Mouse (Mus musculus) kidney, postnatal 10 days (tissue): Measurements from ENCODE around the gene Mamstr.
A peak's percentile ranks its signal among the peaks of the same experiment; 100 is the strongest.
"Not testable (repeated sequence)": the region's sequence is repeated elsewhere in the genome, so short reads cannot be mapped to it uniquely, and the experiment has no call there.

ENCODE experiments used
- DNase-seq: peaks from one replicate; pipeline ENCODE4 v3.0.0; 2021; ENCODE audit warnings: mixed read lengths

Gene Mamstr

DNA sequence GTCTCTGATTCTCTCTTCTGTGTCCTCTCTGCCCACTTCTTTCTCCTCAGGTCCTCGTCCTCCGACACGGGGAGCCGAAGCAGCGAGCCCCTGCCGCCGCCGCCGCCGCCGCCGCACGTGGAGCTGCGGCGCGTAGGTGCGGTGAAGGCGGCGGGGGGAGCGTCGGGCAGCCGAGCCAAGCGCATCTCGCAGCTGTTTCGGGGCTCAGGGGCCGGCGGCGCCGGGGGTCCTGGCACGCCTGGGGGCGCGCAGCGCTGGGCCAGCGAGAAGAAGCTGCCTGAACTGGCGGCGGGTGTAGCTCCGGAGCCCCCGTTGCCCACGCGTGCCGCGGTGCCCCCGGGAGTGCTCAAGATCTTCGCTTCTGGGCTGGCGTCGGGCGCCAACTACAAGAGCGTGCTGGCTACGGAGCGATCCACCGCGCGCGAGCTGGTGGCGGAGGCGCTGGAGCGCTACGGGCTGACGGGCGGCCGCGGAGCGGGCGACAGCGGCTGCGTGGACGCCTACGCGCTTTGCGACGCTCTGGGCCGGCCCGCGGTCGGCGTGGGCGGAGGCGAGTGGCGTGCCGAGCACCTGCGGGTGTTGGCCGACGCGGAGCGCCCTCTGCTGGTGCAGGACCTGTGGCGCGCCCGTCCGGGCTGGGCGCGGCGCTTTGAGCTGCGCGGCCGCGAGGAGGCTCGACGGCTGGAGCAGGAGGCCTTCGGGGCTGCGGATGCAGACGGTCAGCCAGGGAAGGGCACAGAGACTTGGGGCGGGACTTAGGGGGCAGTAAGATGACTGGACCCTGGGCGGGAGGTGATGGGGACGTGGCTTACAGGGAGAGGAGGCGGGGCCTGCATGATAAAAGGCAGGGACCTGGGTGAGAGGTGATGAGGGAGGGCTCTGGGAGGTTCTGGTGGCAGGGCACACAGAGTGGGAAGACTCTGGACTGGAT, 11.1 kb upstream of the Mamstr start:
- peak; percentile 95 for DNase-seq

DNA sequence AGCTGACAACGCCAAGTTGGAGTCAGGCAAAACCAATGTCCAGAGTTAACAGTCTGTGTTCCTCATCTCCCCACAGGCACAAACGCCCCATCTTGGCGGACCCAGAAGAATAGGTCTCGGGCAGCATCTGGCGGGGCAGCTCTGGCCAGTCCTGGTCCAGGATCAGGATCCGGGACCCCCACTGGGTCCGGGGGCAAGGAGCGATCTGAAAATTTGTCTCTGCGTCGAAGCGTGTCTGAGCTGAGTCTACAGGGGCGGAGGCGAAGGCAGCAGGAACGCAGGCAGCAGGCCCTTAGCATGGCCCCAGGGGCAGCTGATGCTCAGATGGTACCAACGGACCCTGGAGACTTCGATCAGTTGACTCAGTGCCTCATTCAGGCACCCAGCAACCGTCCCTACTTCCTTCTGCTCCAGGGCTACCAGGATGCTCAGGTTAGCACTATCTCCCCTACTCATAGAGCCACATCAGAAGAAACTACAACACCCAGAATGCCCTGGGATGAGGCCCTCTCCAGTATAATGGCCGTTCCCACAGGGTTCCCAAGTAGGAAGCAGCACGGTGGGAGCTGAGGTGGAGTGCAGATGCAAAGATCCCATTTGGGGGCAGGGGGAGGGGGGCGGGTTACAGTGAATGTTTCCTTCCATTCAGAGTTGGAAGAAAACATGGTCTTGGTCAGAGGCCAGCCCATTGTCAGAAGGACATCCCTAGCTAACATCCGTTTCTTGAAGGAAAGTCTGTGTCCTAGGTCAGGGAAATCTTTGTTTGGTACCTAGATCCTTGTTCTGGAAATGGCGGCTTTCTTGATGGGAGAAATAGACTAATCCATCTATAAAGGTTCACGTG, 9.5 kb upstream of the Mamstr start:
- DNase-seq: peak; percentile 36

DNA sequence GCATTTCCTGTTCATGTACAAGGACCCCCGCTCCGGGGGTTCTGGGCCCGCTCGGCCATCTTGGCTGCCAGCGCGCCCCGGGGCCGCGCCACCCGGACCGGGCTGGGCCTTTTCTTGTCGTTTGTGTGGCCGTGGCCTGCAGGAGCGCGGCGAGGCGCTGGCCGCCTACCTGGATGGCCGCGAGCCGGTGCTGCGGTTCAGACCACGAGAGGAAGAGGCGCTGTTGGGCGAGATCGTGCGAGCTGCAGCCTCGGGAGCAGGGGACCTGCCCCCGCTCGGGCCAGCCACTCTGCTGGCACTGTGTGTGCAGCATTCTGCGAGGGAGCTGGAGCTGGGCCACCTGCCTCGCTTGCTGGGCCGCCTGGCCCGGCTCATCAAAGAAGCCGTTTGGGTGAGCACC, 7.3 kb upstream of the Mamstr start:
- peak; percentile 64 for DNase-seq

DNA sequence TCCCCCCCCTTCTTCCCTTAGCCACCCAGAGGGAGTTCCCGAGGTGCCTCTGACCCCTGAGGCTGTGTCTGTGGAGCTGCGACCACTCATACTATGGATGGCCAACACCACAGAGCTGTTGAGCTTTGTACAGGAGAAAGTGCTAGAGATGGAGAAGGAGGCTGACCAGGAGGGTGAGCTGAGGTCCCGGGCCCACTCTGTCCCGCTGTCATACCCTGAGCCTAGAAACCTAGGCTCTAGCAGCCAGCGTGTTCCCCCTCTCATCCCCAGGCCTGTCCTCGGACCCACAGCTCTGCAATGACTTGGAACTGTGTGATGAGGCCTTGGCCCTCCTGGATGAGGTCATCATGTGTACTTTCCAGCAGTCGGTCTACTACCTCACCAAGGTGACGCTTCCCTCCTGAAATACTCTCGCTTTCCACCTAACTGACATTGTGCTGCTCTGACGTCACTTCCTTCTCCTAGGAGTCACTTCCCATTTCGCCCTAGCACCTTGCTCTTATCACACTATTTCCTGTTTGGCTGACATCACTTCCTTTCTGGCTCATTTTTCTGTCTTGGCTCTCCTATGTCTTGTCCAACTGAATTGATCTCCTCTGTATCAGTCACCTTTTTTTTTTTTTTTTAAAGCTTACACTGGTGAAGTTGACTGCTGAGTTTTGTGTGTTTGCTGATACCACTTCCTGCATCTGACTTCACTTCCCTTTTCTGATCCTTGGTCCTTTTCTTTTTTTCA, 4.7 kb upstream of the Mamstr start:
- peak; percentile 41 for DNase-seq

DNA sequence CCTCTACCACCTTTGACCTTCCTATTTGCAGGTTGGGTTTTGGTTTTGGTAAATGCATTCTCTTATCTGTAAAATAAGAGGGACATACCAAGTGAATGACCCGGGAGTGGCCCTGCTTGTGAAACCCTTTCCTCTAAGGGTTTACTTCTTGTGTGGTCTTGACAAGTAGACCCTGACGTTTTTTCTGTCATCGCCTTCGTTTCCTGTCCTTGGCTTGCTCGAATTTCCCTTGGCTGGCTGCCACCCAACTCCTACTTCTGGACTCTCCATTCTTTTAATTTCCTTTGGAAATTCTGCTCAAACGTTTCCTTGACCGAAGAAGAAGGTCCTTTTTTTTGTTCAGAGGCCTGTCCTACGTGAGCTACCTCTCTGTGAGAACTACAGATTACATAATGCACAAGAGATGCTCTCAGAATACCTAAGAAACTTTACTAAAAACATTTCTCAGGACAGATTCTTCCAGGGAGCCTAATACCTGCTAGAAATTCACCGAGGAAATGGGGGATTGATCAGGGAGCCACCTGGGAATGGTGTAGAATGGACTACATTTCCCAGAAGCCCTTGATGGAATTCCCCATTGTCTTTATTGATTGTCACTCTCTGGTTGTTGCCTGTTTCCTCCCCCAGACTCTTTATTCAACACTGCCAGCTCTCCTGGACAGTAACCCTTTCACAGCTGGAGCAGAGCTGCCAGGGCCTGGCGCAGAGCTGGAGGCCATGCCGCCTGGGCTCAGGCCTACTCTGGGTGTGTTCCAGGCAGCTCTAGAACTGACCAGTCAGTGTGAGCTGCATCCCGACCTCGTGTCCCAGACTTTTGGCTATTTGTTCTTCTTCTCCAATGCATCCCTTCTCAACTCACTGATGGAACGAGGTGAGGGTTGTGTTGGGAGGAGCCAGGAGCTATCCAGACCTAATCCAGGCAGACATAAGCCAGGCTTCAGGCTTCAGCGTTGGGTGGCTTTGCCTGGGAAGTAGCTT, 3.8 kb upstream of the Mamstr start:
- peak; percentile 90 for DNase-seq

DNA sequence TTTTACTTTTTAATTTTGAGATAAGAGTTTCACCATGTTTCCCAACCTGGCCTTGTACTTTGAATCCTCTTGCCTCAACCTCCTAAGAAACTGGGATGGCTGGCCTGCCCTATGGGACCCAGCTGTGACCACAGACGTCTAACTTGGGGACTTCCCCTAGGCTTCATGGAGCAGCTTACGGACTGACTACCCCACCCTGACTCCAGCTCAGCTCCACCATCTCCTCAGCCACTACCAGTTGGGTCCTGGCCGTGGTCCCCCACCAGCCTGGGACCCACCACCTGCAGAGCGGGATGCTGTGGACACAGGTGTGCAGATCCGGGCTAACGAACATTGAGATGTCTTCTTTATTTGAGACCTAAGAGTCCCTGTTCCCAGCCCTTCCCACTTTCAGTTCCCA, 2.1 kb upstream of the Mamstr start:
- DNase-seq: no peak

DNA sequence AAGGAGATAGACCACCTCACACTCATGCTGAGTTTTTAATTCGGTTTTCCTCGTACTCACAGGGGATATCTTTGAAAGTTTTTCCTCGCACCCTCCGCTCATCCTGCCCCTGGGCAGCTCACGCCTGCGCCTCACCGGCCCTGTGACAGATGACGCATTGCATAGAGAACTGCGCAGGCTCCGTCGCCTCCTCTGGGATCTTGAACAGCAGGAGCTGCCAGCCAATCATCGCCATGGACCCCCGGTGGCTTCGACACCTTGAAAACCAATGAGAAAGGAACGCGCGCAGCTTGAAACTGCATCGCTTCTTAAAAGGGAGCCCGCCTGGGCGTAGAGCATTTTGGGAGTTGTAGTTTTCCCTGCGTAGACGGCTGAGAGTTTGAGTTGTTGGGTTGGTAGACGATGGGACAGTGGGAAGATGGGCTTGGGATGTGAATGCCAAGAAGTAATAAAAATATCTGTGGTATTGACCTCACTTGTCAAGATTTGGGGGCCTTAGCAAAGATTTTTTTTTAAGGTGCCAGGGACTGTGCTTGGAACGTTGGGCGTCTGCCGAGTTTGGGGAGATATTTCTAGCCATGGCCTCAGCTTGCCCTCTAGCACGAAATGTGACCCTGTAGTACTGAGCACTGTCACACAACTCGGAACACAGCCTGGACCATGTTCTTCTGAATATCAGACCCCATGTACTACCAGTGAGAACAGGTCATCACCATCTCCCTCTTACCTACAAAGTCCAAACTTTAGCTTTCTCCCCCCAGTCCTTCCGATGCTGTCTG, 965 bp upstream of the Mamstr start:
- peak; percentile 95 for DNase-seq

DNA sequence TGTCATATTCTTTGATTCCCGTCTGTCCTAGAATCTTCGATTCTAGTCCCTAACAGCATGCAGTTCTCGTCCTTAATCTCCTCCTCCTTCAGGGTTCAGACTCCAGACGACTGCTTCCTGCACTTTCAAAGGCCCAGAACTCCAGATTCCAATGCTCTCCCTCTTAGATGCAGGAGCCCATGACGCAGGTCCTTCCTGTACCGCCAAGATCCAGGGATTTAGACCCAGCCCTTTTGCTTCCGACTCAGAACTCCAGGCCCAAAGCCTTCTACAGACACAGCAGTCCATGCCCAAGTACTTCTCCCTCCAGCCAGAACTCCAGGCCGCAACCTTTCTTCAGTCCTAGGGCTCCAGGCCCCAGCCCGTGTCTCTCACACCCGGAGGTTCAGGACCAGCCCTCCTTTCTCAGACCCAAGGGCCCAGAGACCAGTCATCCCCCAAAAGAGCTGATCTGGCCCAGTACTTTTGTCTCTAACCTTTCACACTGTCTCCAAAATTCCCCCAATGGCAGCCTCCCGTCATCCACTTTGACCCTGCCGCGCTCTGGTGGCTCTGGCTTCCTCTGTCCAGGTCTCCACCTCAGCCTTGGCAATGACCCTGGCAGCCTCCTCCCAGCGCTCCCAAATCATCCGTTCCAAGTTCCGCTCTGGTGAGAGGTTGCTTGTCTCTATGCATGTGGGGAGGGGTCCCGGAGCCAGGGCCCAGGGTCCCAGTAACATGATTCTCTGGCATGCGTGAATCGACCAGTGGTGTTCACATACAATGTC, 597 bp downstream of the Mamstr start:
- no peak for DNase-seq

DNA sequence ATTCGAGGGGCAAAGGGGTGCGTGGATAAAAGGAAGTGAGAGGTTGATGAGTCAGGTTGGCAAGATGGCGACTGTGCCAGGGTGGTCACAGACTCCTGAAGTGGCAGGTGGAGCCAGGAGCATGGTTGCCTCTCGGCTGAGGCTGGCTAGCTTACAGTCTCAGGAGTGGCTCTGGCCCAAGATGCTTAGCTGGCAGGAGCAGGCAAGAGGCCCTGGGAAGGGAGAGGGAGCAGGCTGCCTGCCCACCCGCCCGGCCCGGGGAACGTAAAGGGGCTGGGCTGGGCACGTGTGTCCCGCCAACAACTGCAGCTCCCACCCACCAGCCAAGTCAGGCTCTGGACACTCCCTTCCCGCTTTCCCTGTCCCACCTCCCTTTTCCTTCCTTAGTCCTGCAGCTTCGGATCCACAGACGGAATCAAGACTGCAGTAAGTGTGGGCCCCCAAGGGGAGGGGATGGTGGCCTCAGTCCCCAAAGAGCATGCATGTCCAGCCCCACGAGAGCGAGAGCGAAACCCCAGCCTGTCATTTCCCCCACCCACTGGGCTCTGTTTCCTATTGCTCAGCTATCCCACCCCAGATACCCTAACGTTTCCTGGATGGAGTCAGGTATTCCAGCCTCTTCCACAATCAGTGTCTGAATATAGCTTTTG, 1.7 kb downstream of the Mamstr start:
- DNase-seq: peak; percentile 54

DNA sequence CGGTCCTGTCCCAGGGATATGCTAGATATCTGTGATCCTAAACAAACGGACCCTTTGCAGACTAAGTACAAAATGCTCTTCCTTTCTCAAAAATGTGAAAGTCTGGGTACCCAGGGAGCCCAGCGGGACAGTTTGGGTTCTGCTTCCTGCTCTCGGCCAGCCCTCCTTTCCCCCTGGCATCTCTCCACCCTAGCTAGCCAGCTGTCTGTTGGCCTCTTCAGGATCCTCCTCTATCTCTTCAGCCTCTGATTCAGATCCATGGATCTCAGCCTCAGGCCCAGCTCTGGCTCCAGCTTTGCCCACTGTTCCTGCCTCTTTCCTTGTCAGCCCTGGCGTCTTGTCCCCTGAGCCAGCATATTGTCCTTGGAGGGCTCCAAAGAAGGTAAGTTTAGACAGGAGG, 2.3 kb downstream of the Mamstr start:
- DNase-seq: no peak

DNA sequence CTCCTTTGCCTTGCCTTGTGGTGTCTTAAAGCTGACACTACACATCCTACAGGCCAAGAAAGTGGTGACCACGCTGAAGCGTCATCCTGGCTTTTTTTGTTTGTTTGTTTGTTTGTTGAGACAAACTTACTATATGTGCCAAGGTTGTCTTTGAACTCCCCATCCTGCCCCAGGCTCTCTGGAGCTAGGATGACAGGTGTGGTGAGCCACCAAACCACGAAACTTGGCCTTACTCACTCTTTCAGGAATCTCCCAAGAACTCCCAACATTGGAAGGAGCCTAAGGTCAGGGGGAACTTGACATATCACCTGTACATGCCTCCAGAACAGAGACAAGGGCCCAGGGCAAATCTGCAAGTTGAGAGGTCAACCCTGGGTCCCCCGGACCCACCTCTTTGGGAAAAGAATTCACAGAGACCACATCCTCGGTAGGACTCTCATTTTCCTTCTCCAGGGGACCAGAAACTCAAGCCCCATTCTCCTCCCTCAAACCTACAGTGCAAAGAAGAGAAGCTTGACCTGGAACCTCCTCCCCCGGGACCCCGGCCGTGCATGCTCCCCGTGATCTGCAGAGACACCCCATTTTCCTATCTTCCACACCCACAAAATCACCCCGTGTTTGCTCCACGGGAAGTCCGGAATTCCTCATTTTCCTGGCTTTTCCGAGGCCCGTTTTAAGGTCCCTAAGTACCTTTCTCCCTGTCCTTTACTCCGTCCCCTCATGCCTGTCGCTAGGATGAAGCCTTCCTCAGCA, 2.9 kb downstream of the Mamstr start:
- DNase-seq: no peak

DNA sequence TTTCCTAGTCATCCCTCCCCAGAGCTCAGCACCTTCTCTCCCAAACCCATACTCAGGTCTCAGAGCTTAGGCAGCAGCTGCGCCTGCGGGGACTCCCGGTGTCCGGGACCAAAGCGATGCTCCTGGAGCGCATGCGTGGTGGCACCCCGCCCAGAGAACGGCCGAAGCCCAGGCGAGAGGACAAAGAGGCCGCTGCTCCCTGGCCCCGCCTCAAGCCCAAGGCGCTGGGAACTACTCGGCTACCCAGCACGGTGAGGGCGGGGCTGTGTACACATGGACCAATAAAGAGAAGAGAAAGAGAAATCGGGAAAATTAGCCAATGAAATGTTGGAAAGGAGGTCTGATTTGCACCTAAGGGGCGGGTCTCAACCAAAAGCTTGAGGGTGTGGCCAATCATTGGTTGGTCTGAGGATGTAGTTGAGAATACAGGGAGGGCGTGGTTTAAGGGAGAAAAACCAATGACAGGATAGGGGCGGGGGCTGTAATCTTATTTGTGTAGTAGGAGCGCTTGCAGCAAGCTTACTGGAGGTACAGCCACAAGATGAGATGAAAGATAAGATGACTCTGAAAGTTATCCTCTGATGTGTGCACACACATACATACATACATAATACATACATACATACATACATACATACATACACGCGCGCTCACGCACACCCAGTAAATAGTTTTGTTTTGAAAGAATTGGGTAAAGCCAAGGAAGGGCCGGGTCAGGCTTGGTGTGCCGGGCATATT, 3.8 kb downstream of the Mamstr start:
- peak; percentile 97 for DNase-seq

DNA sequence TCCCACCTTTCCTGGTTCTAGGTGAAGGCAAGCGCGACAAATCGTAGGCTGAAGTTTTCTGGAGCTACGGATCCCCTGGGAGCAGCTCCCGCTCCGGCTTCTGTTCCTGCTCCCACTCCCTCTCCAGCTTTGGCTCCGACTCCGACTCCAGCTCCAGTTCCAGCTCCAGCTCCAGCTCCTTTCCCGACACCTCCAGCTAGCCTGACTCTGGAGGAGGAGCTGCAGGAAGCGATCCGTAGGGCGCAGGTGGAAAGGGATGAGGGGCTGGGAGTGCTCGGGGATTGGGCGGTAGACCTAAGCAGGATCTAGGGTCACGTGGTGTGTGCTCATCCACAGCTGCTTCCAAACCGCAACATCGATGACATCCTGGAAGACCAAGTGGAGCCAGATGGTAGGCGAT, 4.4 kb downstream of the Mamstr start:
- DNase-seq: peak; percentile 66

DNA sequence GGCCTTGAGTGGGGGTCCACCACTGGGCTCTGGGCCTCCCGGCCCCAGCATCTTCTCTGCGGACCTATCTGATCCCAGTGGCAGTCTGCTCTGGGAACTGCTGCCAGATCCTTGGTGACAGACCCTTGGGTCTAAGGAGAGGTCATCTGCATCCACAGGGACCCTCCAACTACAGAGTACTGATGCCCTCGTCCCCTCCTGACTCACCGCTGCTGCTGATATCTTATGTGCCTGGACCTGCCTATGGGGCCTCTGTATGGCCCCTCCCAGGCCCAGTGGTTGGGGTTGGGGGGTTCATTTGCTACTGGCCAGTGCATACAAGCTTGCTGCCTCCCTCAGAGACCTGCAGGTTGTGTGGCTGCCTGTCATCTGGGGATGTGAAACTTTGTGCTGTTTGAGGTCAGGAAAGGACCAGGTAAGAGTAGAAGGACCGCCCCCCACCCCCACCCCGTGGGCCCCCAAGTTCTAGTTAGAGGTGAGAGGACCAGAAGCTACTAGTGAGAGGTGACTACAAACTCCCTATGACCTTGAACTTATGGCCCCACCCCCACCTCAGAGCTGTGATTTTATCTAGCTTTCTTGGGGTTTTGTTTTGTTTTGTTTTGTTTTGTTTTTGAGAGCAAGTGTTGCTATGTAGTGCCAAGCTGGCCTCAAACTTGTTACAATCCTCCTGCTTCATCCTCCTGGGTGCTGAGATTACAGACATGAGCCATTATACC, 5.3 kb downstream of the Mamstr start:
- DNase-seq: no peak

DNA sequence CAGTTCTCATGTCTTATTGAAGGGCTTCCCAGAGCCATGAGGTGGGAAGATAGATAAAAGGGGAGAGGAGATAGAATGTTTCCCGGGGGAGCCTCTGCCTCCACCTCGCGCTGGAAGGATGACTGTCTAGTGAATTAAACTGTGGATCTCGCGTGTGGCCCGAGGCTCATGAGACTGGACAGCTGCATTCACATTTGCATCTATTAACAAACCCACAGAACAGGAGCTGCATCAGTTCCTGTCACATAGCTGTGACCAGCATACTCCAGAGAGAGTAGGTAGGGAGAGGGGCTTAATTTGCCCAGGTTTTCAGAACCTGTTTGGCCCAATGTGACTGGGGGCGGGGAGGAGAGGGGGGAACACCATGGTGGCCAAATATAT, 5.8 kb downstream of the Mamstr start:
- DNase-seq: no peak

DNA sequence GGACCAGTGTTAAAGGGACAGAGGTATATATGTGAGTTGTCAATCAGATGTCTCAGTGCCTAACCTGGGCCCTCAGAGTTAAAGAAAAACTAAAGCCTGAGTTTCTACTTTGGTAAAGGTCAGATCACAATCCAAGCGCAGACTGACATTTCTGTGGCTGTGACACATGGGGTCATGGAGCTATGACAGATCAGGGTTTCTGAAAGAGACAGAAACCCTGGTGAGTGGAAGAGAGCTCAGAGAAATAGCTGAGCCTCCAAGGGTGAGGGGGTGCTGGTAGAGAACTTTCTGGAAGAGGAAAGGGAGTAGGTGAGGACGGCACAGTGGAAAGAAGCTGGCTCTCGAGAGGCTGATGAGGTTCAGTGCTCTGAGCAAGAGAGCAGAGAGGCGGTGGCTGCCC, 6.9 kb downstream of the Mamstr start:
- DNase-seq: no peak

DNA sequence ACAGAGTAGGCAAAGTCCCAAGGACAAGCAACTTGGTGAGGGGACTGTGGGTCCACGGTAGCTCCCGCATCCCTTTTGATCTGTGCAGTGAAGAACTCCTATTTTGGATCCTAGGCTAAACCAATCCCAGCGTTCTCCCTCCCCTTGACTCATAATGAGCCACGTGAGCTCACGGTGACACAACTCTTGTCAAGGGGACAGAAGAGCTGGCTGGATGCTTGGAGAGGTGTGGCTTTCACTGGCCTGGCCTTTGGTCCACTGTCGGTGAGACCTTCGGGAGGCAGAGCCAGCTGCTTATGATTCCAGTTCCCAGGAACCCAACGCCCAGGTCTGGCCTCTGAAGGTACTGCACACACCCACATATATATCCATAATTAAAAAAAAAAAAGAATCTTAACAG, 9.6 kb downstream of the Mamstr start:
- no peak for DNase-seq

DNA sequence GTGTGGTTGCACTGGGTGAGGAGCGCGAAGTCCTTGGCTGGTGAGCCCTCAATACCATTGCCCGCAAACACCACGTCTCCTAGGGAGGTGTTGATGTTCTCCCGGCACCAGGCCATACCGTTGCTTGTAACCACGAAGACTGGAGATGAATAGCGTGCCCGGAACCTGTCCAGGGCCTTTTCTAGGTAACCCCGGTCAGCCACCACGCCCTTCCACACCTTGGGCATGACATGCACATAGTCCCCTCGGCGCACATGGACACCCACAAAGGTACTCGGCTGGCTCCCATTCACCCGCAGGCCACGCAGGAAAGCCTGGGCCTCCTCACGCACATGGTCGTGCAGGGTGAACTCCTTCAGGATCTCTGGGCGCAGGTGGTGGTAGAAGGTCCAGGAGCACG, 10.7 kb downstream of the Mamstr start:
- not testable (repeated sequence) for DNase-seq
